Mouse (Mus musculus): ENCODE measurements around the gene Gpr88. TPM values are rescaled to one million over a fixed set of nuclear protein-coding genes. Genes with fewer than 3 reads are reported as not detected.

Gene Gpr88
- total RNA-seq, 2 experiments from 2014 or later = not detected

DNA sequence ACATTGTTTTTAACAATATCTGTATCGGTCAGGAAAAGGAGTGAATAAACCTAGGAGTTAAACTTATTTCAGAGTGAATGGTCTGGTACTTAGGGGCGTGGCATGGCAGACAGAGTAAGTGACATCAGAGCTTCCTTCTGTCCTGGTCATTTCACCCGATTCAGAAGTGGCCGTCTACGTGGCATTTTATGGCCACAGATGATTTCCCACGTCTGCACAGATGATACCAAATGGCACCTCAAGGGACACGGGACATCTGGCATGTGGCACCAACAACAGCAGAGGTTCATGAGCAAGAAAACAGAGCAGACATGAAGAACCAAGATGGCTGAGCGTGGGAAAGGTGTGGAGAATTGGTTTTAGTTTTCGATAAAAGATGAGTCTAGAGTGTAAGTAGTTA is 48.7 kb downstream of the Gpr88 start:
- ATAC-seq (replicated peaks; ENCODE audit: poor library complexity, severe bottlenecking) = no peak

DNA sequence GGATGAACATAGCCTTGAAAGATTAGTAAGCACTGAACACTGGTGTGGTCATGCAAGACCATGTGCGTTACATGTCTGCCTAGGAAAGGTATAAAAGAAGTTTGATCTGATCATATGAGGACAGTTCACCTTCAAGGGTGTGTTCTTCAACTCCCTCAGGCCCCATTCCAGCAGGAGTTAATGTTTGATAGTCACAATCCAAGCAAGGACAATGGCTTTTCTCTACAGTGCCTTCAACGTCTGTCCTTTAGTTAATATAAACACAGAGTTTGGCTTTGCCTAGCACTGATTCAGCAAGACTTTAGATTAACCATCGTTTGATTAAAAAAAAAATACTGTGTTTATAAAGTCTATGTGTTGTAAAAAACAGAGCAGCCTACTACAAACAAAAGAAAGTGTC is 49.4 kb downstream of the Gpr88 start:
- ATAC-seq (replicated peaks; ENCODE audit: poor library complexity, severe bottlenecking) = no peak

DNA sequence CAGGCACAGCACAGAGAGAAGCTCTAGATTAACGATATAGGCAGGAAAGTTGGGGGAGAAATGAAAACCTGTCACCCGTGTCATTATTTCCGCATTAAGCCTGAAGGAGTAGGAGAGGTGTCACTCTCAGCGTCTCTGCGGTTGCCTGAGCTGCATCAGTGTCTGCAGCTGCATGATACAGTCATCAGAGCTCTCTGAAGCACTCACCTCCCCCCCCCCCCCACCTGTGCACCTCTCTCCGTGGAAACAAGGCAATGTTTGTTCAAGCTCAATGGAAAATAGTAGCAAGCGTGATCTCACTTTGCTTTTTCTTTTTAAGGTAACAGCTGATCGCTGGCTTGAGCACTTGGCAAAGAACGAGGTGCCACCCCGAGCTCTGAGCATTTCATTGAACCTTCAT is 53.2 kb downstream of the Gpr88 start:
- no peak for ATAC-seq (replicated peaks; ENCODE audit: poor library complexity, severe bottlenecking)

Other genes starting within 250 kb of the Gpr88 start
- 28.4 and 29.7 TPM in 2 replicates for gene Slc30a7, start 246.1 kb downstream of the Gpr88 start, total RNA-seq (2014; fragmentation: Nextera tagmentation)
- gene Slc30a7, start 246.1 kb downstream of the Gpr88 start, total RNA-seq (2017) = 15.9 and 77.0 TPM in 2 replicates
- gene Extl2, start 246.0 kb downstream of the Gpr88 start, total RNA-seq (2014; fragmentation: Nextera tagmentation) = 4.8 and 10.8 TPM in 2 replicates
- gene Extl2, start 246.0 kb downstream of the Gpr88 start, total RNA-seq (2017) = 14.2 and 16.8 TPM in 2 replicates
- gene Vcam1, start 123.8 kb downstream of the Gpr88 start, total RNA-seq (2014; fragmentation: Nextera tagmentation) = 6.3 and 6.9 TPM in 2 replicates
- gene Vcam1, start 123.8 kb downstream of the Gpr88 start, total RNA-seq (2017) = 12.9 TPM in 2 replicates
- 29.2 and 58.3 TPM in 2 replicates for gene Cdc14a, start 170.5 kb upstream of the Gpr88 start, total RNA-seq (2014; fragmentation: Nextera tagmentation)
- 22.3 and 25.2 TPM in 2 replicates for gene Cdc14a, start 170.5 kb upstream of the Gpr88 start, total RNA-seq (2017)

All from granulocyte monocyte progenitor cell, adult 5-6 weeks (primary cell).